Mouse (Mus musculus) midbrain, embryonic 14.5 days (tissue): ENCODE measurements around the gene Ggn. TPM values are rescaled to one million over a fixed set of nuclear protein-coding genes. Genes with fewer than 3 reads are reported as not detected.

Experiments used
- ATAC-seq: fragments of 200-750 bp; cut with Nextera tagmentation; 2 replicates; pipeline ENCODE4 v1.8.0; 2017; ENCODE audit warnings: moderate number of reproducible peaks, moderate library complexity; ENCODE audit not compliant: low FRiP score, low TSS enrichment
- DNase-seq: peaks from one replicate; pipeline ENCODE4 v3.0.0-alpha.2; 2015
- H3K27ac ChIP-seq: fragments of 300-500 bp; sonication (generic); replicated peaks from 2 replicates; pipeline ENCODE4 v1.5.1; 2014; ENCODE audit warnings: mild to moderate bottlenecking, low read depth, low read length, moderate library complexity
- H3K27me3 ChIP-seq: fragments of 300-500 bp; sonication (generic); 2 replicates; pipeline ENCODE4 v1.6.1; 2014; ENCODE audit warnings: low read length, control low read depth, mixed read lengths; ENCODE audit not compliant: control insufficient read depth, insufficient read depth
- H3K36me3 ChIP-seq: fragments of 300-500 bp; sonication (generic); 2 replicates; pipeline ENCODE4 v1.6.1; 2014; ENCODE audit warnings: low read length, control low read depth; ENCODE audit not compliant: control insufficient read depth, insufficient read depth
- H3K4me1 ChIP-seq: fragments of 300-500 bp; sonication (generic); 2 replicates; pipeline ENCODE4 v1.6.1; 2014; ENCODE audit warnings: mild to moderate bottlenecking, antibody characterized with exemption, low read length, control low read depth; ENCODE audit not compliant: control insufficient read depth, insufficient read depth
- H3K4me2 ChIP-seq: fragments of 300-500 bp; sonication (generic); 2 replicates; pipeline ENCODE4 v1.6.1; 2014; ENCODE audit warnings: mild to moderate bottlenecking, low read length, moderate library complexity
- H3K4me3 ChIP-seq: fragments of 300-500 bp; sonication (generic); replicated peaks from 2 replicates; pipeline ENCODE4 v1.5.1; 2014; ENCODE audit warnings: low read depth, low read length
- H3K9ac ChIP-seq: fragments of 300-500 bp; sonication (generic); replicated peaks from 2 replicates; pipeline ENCODE4 v1.6.1; 2014; ENCODE audit warnings: mild to moderate bottlenecking, low read length, moderate library complexity
- H3K9me3 ChIP-seq: fragments of 300-500 bp; sonication (generic); 2 replicates; pipeline ENCODE4 v1.6.1; 2016; ENCODE audit warnings: low read length, control low read depth, mixed read lengths; ENCODE audit not compliant: control insufficient read depth
- WGBS: fragments of 180-500 bp; shearing (Covaris S2); extraction: QIAGEN DNeasy Blood & Tissue Kit; methylation state at CpG from one replicate; pipeline ENCODE4 v1.1.7; 2014; 5-methylcytosine and 5-hydroxymethylcytosine counted together
- polyA plus RNA-seq: library from polyadenylated mRNA; unstranded; fragments of >200 nt; fragmentation: Nextera tagmentation; extraction: Ambion mirVana; gene quantifications from 2 replicates; pipeline ENCODE4 v1.2.1, GENCODE M21; 2014

Ggn gene
- 0.32 and 0.55 TPM in 2 replicates for polyA plus RNA-seq

DNA sequence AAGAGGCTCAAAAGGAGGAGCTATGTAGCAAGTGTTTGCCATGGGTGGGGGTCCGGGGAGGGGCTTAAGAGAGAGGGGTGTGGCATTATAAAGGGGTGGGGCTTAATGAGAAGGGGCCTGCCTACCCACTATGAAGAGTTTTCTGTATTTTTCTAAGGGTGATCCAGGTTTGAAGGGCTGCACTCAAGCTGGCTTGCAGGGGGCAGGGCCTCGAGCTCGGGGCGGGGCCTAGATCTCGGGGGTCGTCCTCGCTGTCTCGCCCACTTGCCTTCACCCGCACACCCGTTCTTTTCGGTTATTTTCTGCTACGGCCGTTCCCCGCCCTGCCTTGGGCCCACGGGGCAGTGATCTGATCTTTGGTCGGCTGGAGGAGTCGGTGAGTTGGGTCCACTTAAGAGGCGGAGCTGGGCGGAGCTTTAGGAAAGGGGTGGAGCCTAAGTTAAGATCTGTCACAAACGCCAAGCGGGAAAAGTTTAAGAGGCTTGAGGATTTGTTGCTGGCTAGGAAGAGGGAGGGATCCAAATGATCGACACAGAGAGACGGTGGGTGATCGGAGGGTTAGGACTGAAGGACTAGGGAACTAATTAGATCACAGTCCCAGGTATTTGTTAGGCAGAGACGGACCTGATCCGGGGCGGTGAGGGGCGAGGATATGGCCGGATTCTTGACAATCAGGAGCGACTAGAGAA lies at the start of gene Ggn, which contains the start of gene Spred3:
Gene Ggn (plus strand): TSS at position 145 of the 689 bp plus-strand sequence.
Gene Spred3 (minus strand): TSS at position 346 of the 689 bp plus-strand sequence.
- DNase-seq (peak; percentile 74), ATAC-seq (peak; percentile 38)
- Histone ChIP-seq H3K4me1 (peaks cover 25% of the 10 kb centered on the region), H3K4me3 (peak within 1 kb of the TSS; percentile 70), H3K4me2 (peak within 1 kb of the TSS; percentile 71), H3K36me3 (peaks cover 26% of the 10 kb centered on the region), H3K9me3 (no peaks in the 10 kb centered on the region), H3K27me3 (peaks cover 37% of the 10 kb centered on the region), H3K27ac (peak within 1 kb of the TSS; percentile 92), H3K9ac (peak within 1 kb of the TSS; percentile 70)
- WGBS, result under 1% methylated on average over 30 of the region's 30 CpGs

DNA sequence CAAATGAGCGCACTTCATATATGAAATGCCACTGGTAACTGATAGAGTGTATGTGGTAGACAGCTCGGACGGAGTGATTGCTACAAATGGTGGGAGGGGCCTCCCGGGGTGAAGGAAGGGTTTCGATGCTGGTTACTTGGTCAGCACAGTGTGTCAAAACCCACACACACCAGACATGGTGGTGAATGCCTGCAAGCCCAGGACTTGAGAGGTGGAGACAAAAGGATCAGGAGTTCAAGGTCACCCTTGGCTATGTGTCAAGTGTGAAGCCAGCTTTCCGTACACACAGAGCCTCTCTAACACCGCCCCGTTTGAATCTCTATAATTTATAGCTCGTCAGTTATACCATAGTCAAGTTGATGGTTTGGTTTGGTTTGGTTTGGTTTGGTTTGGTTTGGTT lies 47.2 kb upstream of the Ggn start:
- Histone ChIP-seq H3K4me3 (no peak overlapping the region), H3K27me3 (no peaks in the 10 kb centered on the region), H3K9ac (no peak overlapping the region), H3K9me3 (no peaks in the 10 kb centered on the region), H3K27ac (no peak overlapping the region), H3K4me1 (peaks cover 8% of the 10 kb centered on the region; the same call in 1 of the 2 replicates), H3K4me2 (no peak overlapping the region), H3K36me3 (no peaks in the 10 kb centered on the region)
- DNase-seq, result no peak
- WGBS, result 92% methylated on average over 9 of the region's 9 CpGs
- no peak for ATAC-seq

GRCm38 (mm10) chr7:29123531-29124358 lies 46.3 kb upstream of the Ggn start:
- Histone ChIP-seq H3K36me3 (no peaks in the 10 kb centered on the region), H3K9me3 (no peaks in the 10 kb centered on the region), H3K4me2 (no peak overlapping the region), H3K4me3 (no peak overlapping the region), H3K9ac (no peak overlapping the region), H3K27me3 (no peaks in the 10 kb centered on the region), H3K4me1 (peaks cover 8% of the 10 kb centered on the region; the same call in 1 of the 2 replicates), H3K27ac (no peak overlapping the region)
- DNase-seq (no peak), ATAC-seq (no peak)
- 64% methylated on average over 5 of the region's 5 CpGs for WGBS

GRCm38 (mm10) chr7:29124970-29125369 lies 45.0 kb upstream of the Ggn start, which contains the start of gene Ryr1:
TSS of gene Ryr1 (minus strand) at chr7:29125179.
- DNase-seq (peak; percentile 59), ATAC-seq (no peak; the same call in 1 of the 2 replicates)
- Histone ChIP-seq H3K27ac (no peak within 1 kb of the TSS), H3K4me1 (peaks cover 8% of the 10 kb centered on the region; the same call in 1 of the 2 replicates), H3K9me3 (no peaks in the 10 kb centered on the region), H3K4me2 (peak within 1 kb of the TSS; percentile 52), H3K9ac (no peak within 1 kb of the TSS), H3K4me3 (peak within 1 kb of the TSS; percentile 20), H3K27me3 (no peaks in the 10 kb centered on the region), H3K36me3 (no peaks in the 10 kb centered on the region)
- WGBS, result 2% methylated on average over 16 of the region's 16 CpGs

- Histone ChIP-seq H3K4me2 (no peak overlapping the region), H3K4me1 (peaks cover 8% of the 10 kb centered on the region; the same call in 1 of the 2 replicates), H3K27me3 (no peaks in the 10 kb centered on the region), H3K36me3 (no peaks in the 10 kb centered on the region), H3K9me3 (no peaks in the 10 kb centered on the region), H3K27ac (no peak overlapping the region), H3K4me3 (no peak overlapping the region), H3K9ac (no peak overlapping the region)
- DNase-seq (peak; percentile 37), ATAC-seq (no peak)
- 36% methylated on average over 7 of the region's 7 CpGs for WGBS
Measured at GRCm38 (mm10) chr7:29126173-29126915, 43.7 kb upstream of the Ggn start.

- peak; percentile 48 for DNase-seq
- Histone ChIP-seq H3K9me3 (no peaks in the 10 kb centered on the region), H3K4me2 (no peak overlapping the region), H3K4me3 (no peak overlapping the region), H3K27ac (no peak overlapping the region), H3K4me1 (peaks cover 8% of the 10 kb centered on the region; the same call in 1 of the 2 replicates), H3K27me3 (no peaks in the 10 kb centered on the region), H3K9ac (no peak overlapping the region), H3K36me3 (no peaks in the 10 kb centered on the region)
- ATAC-seq, result no peak
- 36% methylated on average over 2 of the region's 2 CpGs for WGBS
Measured at GRCm38 (mm10) chr7:29128725-29129124, 41.3 kb upstream of the Ggn start.

GRCm38 (mm10) chr7:29134230-29134629 lies 35.8 kb upstream of the Ggn start:
- Histone ChIP-seq H3K27ac (no peak overlapping the region), H3K36me3 (no peaks in the 10 kb centered on the region), H3K9me3 (no peaks in the 10 kb centered on the region), H3K4me1 (no peaks in the 10 kb centered on the region), H3K4me2 (peak overlapping the region; percentile 52), H3K4me3 (0 out of 2 replicates have a peak overlapping the region, but pooled peaks have one; percentile 18), H3K27me3 (peaks cover 10% of the 10 kb centered on the region; the same call in 1 of the 2 replicates), H3K9ac (peak overlapping the region; percentile 42; the same call in 1 of the 2 replicates)
- 3% methylated on average over 4 of the region's 4 CpGs for WGBS
- no peak for ATAC-seq
- peak; percentile 26 for DNase-seq
